Mouse (Mus musculus) megakaryocyte progenitor cell, adult 5-6 weeks (primary cell): Measurements from ENCODE around the gene Ralbp1. TPM values are rescaled to one million over a fixed set of nuclear protein-coding genes. Genes with fewer than 3 reads are reported as not detected.

Experiments used
- ATAC-seq: replicated peaks from 2 replicates; pipeline ENCODE4 v1.8.0; 2016; ENCODE audit warnings: mild to moderate bottlenecking, moderate TSS enrichment, inconsistent platforms; ENCODE audit not compliant: poor library complexity
- total RNA-seq, 2 experiments: library from RNA; stranded (forward) in 1 of 2; stranded (reverse) in 1 of 2; fragments of 157-497, 149-512 nt in 1 of 2; fragments of 200-1000 nt in 1 of 2; gene quantifications; 2 replicates each; pipeline versions ENCODE4 v1.2.3 to v1.2.4; 2015 to 2017

Ralbp1 gene
- total RNA-seq, 2 experiments from 2014 or later: 35.2 to 92.5 TPM

GRCm38 (mm10) chr17:65805966-65806365, 79.6 kb downstream of the Ralbp1 start:
- ATAC-seq: no peak

GRCm38 (mm10) chr17:65802026-65802425, 83.6 kb downstream of the Ralbp1 start:
- no peak for ATAC-seq

- ATAC-seq: no peak
Measured at GRCm38 (mm10) chr17:65800451-65800850, 85.1 kb downstream of the Ralbp1 start.

GRCm38 (mm10) chr17:65799353-65799752, 86.2 kb downstream of the Ralbp1 start:
- ATAC-seq: peak; percentile 26; the same call in 1 of the 2 replicates

- peak; percentile 70 for ATAC-seq
Measured at GRCm38 (mm10) chr17:65798446-65798845, 87.2 kb downstream of the Ralbp1 start.

Other genes starting within 250 kb of the Ralbp1 start
- 0.17 and 0.22 TPM in 2 replicates for gene Txndc2, start 243.6 kb downstream of the Ralbp1 start, total RNA-seq (2015)
- not detected in 2 replicates for gene Txndc2, start 243.6 kb downstream of the Ralbp1 start, total RNA-seq (2017)
- gene Rab31, start 113.0 kb downstream of the Ralbp1 start, total RNA-seq (2015): 44.3 and 46.2 TPM in 2 replicates
- gene Rab31, start 113.0 kb downstream of the Ralbp1 start, total RNA-seq (2017): 73.3 and 75.1 TPM in 2 replicates
- 39.9 and 44.5 TPM in 2 replicates for gene Ppp4r1, start 103.2 kb downstream of the Ralbp1 start, total RNA-seq (2015)
- 48.1 and 65.4 TPM in 2 replicates for gene Ppp4r1, start 103.2 kb downstream of the Ralbp1 start, total RNA-seq (2017)
- gene Twsg1, start 65.4 kb upstream of the Ralbp1 start, total RNA-seq (2015): 12.0 and 13.2 TPM in 2 replicates
- gene Twsg1, start 65.4 kb upstream of the Ralbp1 start, total RNA-seq (2017): 10.1 and 11.3 TPM in 2 replicates
- gene Ankrd12, start 191.3 kb upstream of the Ralbp1 start, total RNA-seq (2015): 52.8 and 60.3 TPM in 2 replicates
- gene Ankrd12, start 191.3 kb upstream of the Ralbp1 start, total RNA-seq (2017): 48.1 and 73.1 TPM in 2 replicates
- 238 and 242 TPM in 2 replicates for gene Ndufv2, start 215.8 kb upstream of the Ralbp1 start, total RNA-seq (2015)
- gene Ndufv2, start 215.8 kb upstream of the Ralbp1 start, total RNA-seq (2017): 243 and 254 TPM in 2 replicates
- gene Washc1, start 225.7 kb upstream of the Ralbp1 start, total RNA-seq (2015): 14.7 and 15.1 TPM in 2 replicates
- 22.5 and 29.8 TPM in 2 replicates for gene Washc1, start 225.7 kb upstream of the Ralbp1 start, total RNA-seq (2017)
- gene Ddx11, start 237.7 kb upstream of the Ralbp1 start, total RNA-seq (2015): 13.4 and 17.3 TPM in 2 replicates
- gene Ddx11, start 237.7 kb upstream of the Ralbp1 start, total RNA-seq (2017): 18.4 and 23.3 TPM in 2 replicates